Mouse (Mus musculus) limb, embryonic 12.5 days (tissue): Measurements from ENCODE around the gene Tmem42. TPM values are rescaled to one million over a fixed set of nuclear protein-coding genes. Genes with fewer than 3 reads are reported as not detected.

Experiments used
- ATAC-seq: fragments of 200-750 bp; cut with Nextera tagmentation; 2 replicates; pipeline ENCODE4 v1.8.0; 2017; ENCODE audit warnings: low read depth, moderate TSS enrichment; ENCODE audit not compliant: insufficient number of reproducible peaks, insufficient read depth, low FRiP score, low TSS enrichment
- H3K27ac ChIP-seq: fragments of 300-500 bp; sonication (generic); 2 replicates; pipeline ENCODE4 v1.5.1; 2016; ENCODE audit warnings: mild to moderate bottlenecking, moderate library complexity
- H3K27me3 ChIP-seq: fragments of 300-500 bp; sonication (generic); 2 replicates; pipeline ENCODE4 v1.6.1; 2016; ENCODE audit warnings: mild to moderate bottlenecking, moderate library complexity
- H3K36me3 ChIP-seq: fragments of 300-500 bp; sonication (generic); 2 replicates; pipeline ENCODE4 v1.6.1; 2016; ENCODE audit warnings: mild to moderate bottlenecking, moderate library complexity
- H3K4me1 ChIP-seq: fragments of 300-500 bp; sonication (generic); replicated peaks from 2 replicates; pipeline ENCODE4 v1.6.1; 2016
- H3K4me2 ChIP-seq: fragments of 300-500 bp; sonication (generic); 2 replicates; pipeline ENCODE4 v1.6.1; 2016; ENCODE audit warnings: mild to moderate bottlenecking, moderate library complexity
- H3K4me3 ChIP-seq: fragments of 300-500 bp; sonication (generic); replicated peaks from 2 replicates; pipeline ENCODE4 v1.5.1; 2016; ENCODE audit warnings: mild to moderate bottlenecking
- H3K9ac ChIP-seq: fragments of 300-500 bp; sonication (generic); replicated peaks from 2 replicates; pipeline ENCODE4 v1.6.1; 2016; ENCODE audit warnings: mild to moderate bottlenecking, moderate library complexity
- H3K9me3 ChIP-seq: fragments of 300-500 bp; sonication (generic); 2 replicates; pipeline ENCODE4 v1.6.1; 2016; ENCODE audit warnings: mild to moderate bottlenecking, moderate library complexity
- WGBS: fragments of 180-500 bp; shearing (Covaris S2); methylation state at CpG from one replicate; pipeline ENCODE4 v1.1.7; 2016; 5-methylcytosine and 5-hydroxymethylcytosine counted together
- polyA plus RNA-seq: library from polyadenylated mRNA; unstranded; fragments of >200 nt; fragmentation: Nextera tagmentation; extraction: Ambion mirVana; gene quantifications from 2 replicates; pipeline ENCODE4 v1.2.1, GENCODE M21; 2016

Gene Tmem42
- polyA plus RNA-seq = 15.9 and 19.5 TPM in 2 replicates

DNA sequence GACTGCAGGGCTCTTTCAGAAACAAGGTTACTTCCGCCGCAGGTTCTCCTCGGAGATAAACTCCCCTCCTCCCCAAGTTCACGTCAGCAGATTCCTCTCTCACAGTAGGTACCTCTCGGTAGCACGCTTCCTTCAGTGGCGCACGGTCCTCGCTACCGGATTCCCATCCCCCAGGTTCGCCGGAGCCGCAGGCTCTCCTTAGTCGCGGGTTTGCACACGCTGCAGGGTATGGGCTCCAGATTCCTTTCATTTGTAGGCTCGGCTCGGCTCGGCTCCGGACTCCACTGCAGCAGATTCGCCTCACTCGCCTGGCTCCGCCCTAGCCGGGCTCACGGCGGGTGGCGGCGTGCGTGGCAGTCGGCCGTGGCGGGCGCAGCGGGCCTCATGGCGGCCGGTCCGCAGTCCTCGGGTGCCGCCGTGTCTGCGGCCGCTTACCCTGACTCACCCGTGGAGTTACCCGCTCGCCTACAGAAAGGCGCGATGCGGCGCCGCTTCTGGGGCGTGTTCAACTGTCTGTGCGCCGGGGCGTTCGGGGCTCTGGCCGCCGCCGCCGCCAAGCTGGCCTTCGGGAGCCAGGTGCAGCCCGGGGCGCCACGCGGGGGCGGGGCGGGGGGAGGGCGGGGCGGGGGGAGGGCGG lies at the start of gene Tmem42:
Gene Tmem42, plus strand, starts transcription at position 332 of the 637 bp plus-strand sequence.
- no peaks in the 10 kb centered on the region for H3K27me3 ChIP-seq
- ATAC-seq = peak; percentile 98
- H3K9ac ChIP-seq = peak within 1 kb of the TSS; percentile 80
- H3K36me3 ChIP-seq = peaks cover 26% of the 10 kb centered on the region
- H3K4me1 ChIP-seq = peaks cover 13% of the 10 kb centered on the region
- H3K4me2 ChIP-seq = peak within 1 kb of the TSS; percentile 69
- H3K27ac ChIP-seq = peak within 1 kb of the TSS; percentile 97
- whole genome bisulfite sequencing = under 1% methylated on average over 57 of the region's 69 CpGs
- H3K9me3 ChIP-seq = no peaks in the 10 kb centered on the region
- peak within 1 kb of the TSS; percentile 68 for H3K4me3 ChIP-seq

DNA sequence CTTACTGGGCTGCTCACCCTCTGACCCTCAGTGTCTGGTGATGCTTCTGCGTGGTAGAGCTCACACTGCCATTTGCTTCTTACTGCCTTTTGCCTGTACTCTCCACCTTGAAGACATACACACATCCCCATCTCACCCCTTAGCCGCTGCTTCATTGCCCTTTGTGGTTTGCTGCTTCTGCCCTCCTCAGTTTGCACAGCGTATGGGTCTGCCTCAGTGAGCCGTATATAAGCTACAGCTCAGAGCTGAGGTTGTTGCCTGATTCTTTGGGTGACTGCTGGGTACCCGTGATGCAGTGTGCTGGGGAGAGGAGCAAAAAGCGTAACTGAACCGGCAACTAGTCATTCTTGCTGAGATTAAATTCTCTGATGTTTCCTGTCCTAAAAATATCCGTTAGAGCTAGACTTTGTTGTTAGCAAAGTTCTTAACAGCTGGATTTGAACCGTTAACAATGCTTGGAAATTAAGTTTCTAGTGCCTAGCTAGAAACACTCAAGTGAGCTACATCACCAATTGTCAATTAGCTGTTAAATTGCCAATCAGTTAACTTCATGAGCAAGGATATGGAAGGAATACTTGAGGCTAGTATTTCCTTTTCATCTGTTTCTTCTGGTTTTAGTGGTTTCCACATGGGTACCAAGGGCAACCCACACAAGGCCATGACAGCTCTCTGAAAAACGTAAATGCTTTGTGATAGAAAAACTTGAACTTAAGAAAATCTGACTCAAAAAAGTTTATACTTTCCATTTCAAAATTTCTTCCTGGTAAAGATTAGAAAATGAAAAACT lies 22.5 kb upstream of the Tmem42 start:
- Histone ChIP-seq H3K4me1 (no peaks in the 10 kb centered on the region), H3K9me3 (no peaks in the 10 kb centered on the region), H3K4me2 (no peak overlapping the region), H3K27me3 (no peaks in the 10 kb centered on the region), H3K4me3 (no peak overlapping the region), H3K27ac (no peak overlapping the region), H3K36me3 (peaks cover 78% of the 10 kb centered on the region), H3K9ac (no peak overlapping the region)
- 94% methylated on average over 10 of the region's 10 CpGs for WGBS
- ATAC-seq = no peak

DNA sequence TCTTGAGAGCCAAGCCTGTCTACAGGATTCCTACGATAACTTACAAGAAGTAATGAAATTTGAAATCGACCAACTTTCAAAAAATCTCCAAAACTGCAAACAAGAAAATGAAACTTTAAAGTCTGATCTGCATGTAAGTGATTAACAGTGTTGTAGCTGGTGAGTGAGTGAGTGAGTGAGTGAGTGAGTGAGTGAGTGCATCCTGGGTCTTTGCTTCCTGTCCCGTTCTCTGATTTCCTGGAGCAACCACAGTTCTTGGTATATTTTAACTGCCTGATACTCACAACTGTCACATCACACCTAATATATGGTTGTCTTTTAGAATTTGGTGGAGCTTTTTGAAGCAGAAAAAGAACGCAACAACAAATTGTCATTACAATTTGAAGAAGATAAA lies 21.9 kb upstream of the Tmem42 start:
- H3K4me2 ChIP-seq = no peak overlapping the region
- peaks cover 79% of the 10 kb centered on the region for H3K36me3 ChIP-seq
- no peaks in the 10 kb centered on the region for H3K4me1 ChIP-seq
- ATAC-seq = no peak
- H3K27me3 ChIP-seq = no peaks in the 10 kb centered on the region
- H3K9ac ChIP-seq = no peak overlapping the region
- H3K4me3 ChIP-seq = no peak overlapping the region
- H3K27ac ChIP-seq = no peak overlapping the region
- H3K9me3 ChIP-seq = no peaks in the 10 kb centered on the region
- 93% methylated on average over 4 of the region's 4 CpGs for WGBS

DNA sequence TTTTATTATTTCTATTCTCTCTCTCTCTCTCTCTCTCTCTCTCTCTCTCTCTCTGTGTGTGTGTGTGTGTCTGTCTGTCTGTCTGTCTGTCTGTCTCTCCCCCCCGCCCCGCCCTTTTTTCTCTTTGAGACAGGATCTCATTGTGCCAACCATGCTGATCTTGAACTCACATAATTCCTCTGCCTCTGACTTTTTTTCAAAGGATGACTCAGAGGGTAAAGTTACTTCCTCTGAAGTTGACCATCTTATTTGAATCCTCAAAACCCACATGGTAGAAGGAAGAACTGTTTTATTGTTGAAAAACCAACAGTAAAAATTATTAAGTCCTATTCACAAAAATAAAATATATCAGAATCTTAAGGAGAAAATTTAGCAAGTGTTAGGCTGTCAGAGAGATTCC lies 16.4 kb upstream of the Tmem42 start:
- Histone ChIP-seq H3K36me3 (peaks cover 92% of the 10 kb centered on the region), H3K4me3 (no peak overlapping the region), H3K4me2 (no peak overlapping the region), H3K27ac (no peak overlapping the region), H3K9ac (no peak overlapping the region), H3K27me3 (no peaks in the 10 kb centered on the region), H3K4me1 (no peaks in the 10 kb centered on the region), H3K9me3 (no peaks in the 10 kb centered on the region)
- ATAC-seq = no peak
- whole genome bisulfite sequencing = 94% methylated on average over 2 of the region's 2 CpGs

DNA sequence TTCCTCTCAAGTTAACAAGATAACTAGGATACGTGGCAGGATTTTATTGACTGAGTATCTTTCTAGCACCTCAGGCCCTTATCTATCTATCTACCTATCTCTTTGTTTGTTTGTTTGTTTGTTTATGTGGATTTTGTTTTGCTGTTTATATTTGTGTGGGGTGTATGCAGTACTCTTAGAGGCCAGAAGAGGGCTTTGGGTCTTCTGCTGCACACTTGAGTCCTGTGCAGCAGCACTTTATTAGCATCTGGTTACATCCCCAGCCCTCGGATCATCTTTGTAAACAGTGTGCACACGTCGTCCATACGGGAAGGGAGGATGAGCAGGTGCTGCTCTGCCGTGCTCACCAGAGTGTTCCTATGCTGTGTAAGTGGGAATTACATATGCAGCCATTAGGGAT lies 15.1 kb upstream of the Tmem42 start:
- H3K36me3 ChIP-seq = peaks cover 95% of the 10 kb centered on the region
- ATAC-seq = no peak
- no peak overlapping the region for H3K9ac ChIP-seq
- H3K4me2 ChIP-seq = no peak overlapping the region
- H3K4me3 ChIP-seq = no peak overlapping the region
- no peaks in the 10 kb centered on the region for H3K4me1 ChIP-seq
- 87% methylated on average over 6 of the region's 6 CpGs for WGBS
- no peak overlapping the region for H3K27ac ChIP-seq
- H3K27me3 ChIP-seq = no peaks in the 10 kb centered on the region
- no peaks in the 10 kb centered on the region for H3K9me3 ChIP-seq

DNA sequence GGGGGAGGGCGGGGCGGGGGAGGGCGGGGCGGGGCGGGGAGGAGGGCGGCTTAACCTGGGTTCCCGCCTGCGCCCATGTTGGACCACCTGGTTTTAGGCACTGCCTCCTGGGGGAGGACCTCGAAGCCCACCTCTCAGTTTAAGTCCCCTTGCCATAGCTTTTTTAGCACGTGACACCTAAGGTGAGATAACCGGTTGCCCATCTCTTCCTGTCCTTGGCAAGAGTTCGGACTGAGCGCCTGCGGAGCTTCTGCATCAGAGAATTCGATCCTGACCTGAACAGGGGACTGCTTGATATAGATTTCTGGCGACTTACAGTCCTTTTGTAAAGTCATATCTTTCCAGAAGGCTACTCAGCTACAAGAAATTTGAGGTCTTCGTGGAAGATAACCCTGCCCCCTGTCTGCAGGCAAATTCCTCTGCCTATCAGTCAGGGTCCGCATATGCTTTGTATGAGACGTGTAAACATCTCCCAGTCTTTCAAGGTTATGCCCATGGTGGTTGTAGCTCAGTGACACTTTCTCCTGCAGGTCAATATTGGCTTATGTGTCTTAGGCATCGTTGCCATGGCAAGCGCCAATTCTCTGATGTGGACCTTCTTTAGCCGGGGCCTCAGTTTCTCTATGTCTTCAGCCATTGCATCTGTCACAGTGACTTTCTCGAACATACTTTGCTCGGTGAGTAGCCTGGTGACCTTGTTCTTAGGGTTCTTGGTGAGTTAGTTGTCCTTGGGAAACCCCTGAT lies 682 bp downstream of the Tmem42 start:
- H3K9ac ChIP-seq = peak overlapping the region; percentile 80; the same call in 1 of the 2 replicates
- peak; percentile 52 for ATAC-seq

DNA sequence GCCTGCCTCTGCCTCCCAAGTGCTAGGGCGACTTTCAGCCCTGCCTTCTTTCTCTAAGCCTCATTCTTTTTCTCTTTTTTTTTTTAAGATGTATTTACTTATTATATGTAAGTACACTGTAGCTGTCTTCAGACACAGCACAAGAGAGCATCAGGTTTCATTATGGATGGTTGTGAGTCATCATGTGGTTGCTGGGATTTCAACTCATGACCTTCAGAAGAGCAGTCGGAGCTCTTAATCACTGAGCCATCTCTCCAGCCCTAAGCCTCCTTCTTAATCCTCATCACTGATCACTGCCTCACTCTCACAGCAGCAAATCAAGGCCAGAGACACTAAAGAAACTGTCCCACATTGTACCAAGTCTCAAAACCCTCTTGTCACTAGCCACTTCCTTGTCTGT lies 3.1 kb downstream of the Tmem42 start:
- H3K4me1 ChIP-seq = peaks cover 13% of the 10 kb centered on the region
- no peak overlapping the region for H3K4me2 ChIP-seq
- H3K27me3 ChIP-seq = no peaks in the 10 kb centered on the region
- H3K9ac ChIP-seq = no peak overlapping the region
- no peak for ATAC-seq
- H3K27ac ChIP-seq = no peak overlapping the region
- no peaks in the 10 kb centered on the region for H3K9me3 ChIP-seq
- no peaks in the 10 kb centered on the region for H3K36me3 ChIP-seq
- H3K4me3 ChIP-seq = no peak overlapping the region
- 83% methylated on average over 2 of the region's 2 CpGs for WGBS

More for the DNA sequence above, 682 bp downstream of the Tmem42 start:
- no peaks in the 10 kb centered on the region for H3K9me3 ChIP-seq
- H3K4me3 ChIP-seq = peak overlapping the region; percentile 68
- H3K4me2 ChIP-seq = peak overlapping the region; percentile 69
- peaks cover 13% of the 10 kb centered on the region for H3K4me1 ChIP-seq
- H3K36me3 ChIP-seq = peaks cover 19% of the 10 kb centered on the region
- H3K27ac ChIP-seq = no peak overlapping the region
- 46% methylated on average over 16 of the region's 24 CpGs for WGBS
- H3K27me3 ChIP-seq = no peaks in the 10 kb centered on the region

DNA sequence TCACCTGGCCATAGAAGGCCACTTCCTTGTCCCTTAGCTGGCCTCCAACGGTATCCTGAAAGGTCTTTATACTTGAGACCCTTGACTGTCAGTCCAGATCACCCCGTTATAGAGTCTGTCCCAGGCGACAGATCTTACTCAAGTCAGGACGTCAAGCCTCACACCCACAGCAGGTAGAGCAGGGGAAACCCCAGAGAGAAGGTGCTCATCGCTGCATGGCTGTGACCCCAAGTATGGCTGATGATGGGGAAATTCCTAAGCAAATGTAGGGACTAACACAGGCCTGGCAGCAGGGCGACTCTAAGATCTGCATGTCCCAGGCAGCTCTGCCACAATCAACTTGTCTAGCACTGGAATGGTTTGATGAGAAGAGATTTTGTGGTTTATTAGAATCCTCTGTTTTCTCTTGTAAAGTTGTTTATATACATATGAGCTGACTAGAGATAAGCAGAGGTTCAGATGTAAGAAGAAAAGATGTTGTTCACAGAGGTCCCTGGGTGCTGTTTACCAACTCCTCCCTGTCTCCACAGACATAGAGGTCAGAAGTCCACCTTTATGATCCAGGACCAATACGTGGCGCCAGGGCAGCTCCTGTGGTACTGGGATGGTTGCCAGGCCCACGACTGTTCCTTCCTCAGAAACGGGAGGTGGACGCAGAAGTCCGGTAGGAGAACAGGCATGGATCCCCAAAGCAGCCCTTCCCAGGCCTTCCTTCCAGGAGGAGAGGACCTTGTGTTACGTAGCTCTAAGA lies 10.5 kb downstream of the Tmem42 start:
- WGBS = 80% methylated on average over 13 of the region's 13 CpGs
- no peaks in the 10 kb centered on the region for H3K27me3 ChIP-seq

DNA sequence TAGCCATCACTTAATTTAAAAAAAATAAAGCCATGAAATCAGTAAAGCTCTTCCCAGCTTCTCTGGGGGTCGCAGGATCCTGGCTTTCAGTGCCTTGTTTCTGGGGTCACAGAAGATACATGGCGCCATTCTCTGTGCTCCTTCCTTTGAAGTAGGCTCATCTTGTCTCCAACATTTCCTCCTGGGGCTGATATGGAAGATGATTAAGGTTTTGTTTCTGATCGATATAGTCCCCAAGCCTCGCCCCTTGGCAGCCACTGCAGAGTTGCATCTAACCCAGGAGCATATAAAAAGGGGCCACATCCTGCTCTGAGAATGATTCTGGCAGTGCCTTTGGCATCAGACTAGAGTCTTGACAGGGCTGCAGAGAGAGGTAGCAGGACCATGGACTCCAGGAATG lies 13.3 kb downstream of the Tmem42 start, which contains the start of gene Tgm4:
Gene Tgm4, plus strand, starts transcription at position 301 of the 400 bp plus-strand sequence.
- no peak within 1 kb of the TSS for H3K27ac ChIP-seq
- no peaks in the 10 kb centered on the region for H3K27me3 ChIP-seq
- H3K9ac ChIP-seq = no peak within 1 kb of the TSS
- H3K4me1 ChIP-seq = no peaks in the 10 kb centered on the region
- ATAC-seq = no peak
- H3K9me3 ChIP-seq = no peaks in the 10 kb centered on the region
- 86% methylated on average over 4 of the region's 4 CpGs for WGBS
- no peaks in the 10 kb centered on the region for H3K36me3 ChIP-seq
- no peak within 1 kb of the TSS for H3K4me2 ChIP-seq
- no peak within 1 kb of the TSS for H3K4me3 ChIP-seq

More for the DNA sequence above, 10.5 kb downstream of the Tmem42 start:
- no peaks in the 10 kb centered on the region for H3K4me1 ChIP-seq
- H3K9ac ChIP-seq = no peak overlapping the region
- no peaks in the 10 kb centered on the region for H3K36me3 ChIP-seq
- no peak overlapping the region for H3K4me3 ChIP-seq
- no peak overlapping the region for H3K27ac ChIP-seq
- no peak for ATAC-seq
- no peak overlapping the region for H3K4me2 ChIP-seq
- H3K9me3 ChIP-seq = no peaks in the 10 kb centered on the region

DNA sequence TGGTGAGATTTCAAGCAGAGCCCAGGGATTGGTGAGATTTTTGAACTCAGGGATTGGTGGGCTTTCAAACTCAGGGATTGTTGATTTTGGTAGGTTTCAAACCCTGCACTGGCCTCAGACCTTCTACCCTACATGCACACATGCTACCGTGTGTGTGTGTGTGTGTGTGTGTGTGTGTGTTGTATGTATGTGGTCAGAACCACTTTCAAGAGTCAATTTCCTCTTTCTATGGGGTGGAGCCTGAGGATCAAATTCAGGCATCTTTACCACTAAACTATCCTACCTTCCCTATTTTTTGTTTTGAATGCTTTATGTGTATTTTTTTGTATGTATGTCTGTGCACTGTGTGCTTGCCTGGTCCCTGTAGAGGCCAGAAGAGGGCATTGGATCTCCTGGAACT lies 26.5 kb downstream of the Tmem42 start:
- Histone ChIP-seq H3K36me3 (no peaks in the 10 kb centered on the region), H3K4me1 (no peaks in the 10 kb centered on the region), H3K27ac (no peak overlapping the region), H3K9ac (no peak overlapping the region), H3K27me3 (no peaks in the 10 kb centered on the region), H3K4me2 (no peak overlapping the region), H3K9me3 (no peaks in the 10 kb centered on the region), H3K4me3 (no peak overlapping the region)
- 92% methylated on average over 1 of the region's 1 CpGs for WGBS
- no peak for ATAC-seq
